Mouse (Mus musculus): Measurements from ENCODE around the gene BC003965.
"Not testable (repeated sequence)": the region's sequence is repeated elsewhere in the genome, so short reads cannot be mapped to it uniquely, and the experiment has no call there.

Gene BC003965

DNA sequence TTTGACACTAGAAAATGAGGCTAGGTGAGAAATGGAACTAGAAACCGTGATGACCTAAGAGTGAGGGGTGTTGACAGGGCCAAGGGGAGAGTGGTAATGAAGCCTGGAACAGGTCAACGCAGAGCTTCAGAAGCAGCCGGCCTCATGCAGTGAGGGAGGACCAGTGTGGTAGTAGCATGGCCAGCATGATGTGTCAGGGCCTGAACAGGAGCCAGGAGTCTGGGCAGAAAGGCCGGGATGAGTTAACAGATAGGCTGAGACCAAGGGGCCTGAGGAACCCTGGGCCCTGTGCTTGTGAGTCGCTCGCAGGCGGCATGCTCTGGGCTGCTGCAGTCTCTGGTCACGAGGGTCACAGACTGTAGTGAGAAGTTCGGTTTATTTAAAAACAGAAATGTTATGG lies 34.6 kb downstream of the BC003965 start:
- in situ Hi-C loops (cut with MboI, MseI), result no loop called here

DNA sequence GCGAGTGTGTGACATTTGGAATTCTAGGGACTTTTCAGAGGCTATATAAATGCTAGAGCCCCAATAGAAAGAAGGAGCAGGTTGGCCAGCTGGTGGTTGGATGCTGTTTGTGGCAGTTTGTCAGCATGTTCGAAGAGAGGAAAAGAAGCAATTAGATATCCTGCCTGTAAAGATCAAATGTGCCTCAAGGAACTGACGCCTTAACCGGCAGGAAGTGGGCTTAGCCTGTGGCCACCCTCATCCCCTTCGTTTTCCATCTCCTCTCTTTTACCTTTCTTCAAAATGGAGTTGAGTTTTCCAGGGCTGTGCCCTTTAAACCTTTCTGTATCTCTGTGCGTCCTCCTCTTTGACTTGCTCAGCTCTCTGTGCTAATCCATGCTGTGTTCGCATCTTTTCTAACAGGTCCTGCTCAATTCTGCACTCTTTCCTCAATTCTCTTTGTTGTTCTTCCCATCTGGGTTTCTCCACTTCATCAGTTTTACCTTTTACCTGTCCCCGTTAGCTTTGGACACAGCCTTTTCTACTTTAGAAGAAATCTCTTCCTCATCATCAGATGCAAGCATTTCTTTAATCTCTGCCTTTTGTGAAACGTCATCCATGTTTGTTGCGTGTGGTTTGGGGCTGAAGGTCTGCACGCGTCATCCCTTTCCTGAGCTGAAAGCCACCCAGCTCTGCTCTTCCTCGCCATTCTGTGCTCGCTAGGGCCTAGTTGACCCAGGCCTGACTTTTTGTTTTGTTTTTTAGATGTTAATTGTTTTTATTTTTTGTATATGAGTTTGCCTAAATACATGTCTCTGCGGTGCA lies 35.3 kb downstream of the BC003965 start:
- in situ Hi-C loops (cut with MboI, MseI), result no loop called here

DNA sequence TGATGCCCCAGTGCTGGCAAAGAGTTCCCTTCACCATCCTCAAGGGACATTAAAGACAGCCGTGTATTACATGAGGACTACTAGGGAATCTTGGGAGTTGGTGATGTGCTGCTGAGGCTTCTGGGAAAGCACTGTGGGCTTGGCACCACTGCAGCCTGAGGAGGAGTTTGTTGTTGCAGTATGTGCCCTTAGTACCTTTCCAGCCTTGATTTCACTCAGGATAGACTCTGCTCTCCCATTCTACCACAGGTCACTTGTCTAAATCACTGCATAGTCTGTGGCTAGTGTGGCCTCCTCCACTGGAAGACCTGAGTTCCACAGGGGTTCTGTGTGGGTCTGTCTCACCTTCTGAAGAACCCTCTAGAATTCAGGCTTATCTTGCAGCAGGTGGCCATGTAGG lies 36.4 kb downstream of the BC003965 start:
- in situ Hi-C loops (cut with MboI, MseI), result no loop called here

DNA sequence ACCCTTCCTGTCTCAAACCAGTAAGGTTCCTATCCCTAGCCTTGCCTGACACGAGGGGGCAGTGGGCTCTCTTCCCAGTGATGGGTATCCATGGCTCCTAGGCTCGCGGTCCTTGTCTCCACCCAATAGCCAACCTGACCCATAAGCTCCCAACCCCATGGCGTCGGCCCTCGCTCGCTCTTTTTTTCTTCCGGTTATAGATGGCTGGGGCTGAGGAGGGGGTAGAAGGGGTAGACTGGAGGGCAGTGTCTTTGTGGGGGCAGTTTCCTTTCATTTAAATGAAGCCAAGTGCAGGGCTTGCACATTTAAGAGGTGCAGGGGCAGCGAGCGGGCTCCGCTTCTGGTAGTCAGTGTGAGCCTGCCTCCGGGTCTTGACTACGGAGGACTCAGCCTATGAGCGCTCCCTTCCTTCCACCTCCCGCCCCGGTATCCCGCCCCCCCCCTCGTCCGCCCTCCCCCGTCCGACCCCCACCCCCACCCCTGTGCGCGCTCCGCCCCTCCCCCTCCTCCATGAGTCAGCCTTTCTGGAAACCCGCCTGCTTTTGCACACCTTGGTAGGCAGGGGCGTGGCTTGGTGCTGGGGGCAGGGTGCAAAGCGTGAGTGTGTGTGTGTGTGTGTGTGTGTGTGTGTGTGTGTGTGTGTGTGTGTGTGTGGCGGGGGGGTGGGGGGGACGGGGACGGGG lies 37.6 kb downstream of the BC003965 start:
- in situ Hi-C loops (cut with MboI, MseI), result no loop called here

DNA sequence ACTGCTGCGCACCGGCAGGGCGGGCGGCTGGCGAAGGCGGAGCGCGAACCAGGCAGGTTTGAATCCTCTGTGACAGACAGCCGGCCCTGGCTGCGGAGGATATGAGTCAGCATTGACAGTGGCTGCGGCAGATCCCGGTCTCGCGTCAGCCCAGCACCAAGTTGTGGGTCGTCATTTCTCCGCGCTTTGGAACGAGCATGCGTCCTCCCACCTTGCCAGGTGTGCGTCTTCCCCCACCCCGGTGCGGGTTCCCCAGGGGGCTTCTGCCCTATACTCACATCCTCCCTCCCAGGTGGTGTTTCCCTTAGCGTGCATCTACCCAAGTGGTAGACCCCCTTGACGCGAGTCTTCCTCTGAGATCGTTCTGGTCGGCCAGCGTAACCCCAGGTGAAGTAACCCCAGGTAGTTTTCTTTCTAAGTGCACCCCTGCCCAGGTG lies 38.2 kb downstream of the BC003965 start:
- in situ Hi-C loops (cut with MboI, MseI), result not testable (repeated sequence)

DNA sequence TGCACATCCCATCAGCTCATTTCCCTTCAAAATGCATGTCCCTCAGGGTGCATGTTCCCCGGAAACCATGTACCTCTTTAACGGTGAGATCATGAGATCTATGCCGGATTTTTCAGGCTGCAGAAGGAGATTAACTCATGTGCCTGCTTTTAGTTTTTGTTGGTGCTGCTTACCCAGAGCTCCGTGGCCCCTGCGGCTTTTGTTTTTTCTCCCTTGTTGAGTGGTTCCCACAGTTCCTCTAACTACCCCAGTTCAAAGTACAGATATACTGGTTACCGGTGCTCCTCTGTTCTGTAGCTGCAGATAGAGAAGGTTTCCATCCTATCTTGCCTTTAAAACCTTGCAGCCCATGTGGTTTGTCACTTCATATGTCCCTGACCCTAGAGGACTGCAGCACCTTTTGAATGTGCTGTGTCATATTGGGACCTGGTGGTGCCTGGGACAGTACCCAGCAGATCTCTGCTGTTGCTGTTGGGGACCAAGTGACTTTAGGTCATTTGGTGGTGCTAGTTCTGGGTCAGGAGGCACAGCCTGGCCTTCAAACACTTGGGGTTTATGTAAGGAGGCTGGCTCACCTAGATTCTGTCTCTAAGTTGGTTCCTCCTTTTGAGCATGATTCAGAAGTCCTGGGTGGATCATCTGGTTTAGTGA lies 38.7 kb downstream of the BC003965 start:
- in situ Hi-C loops (cut with MboI, MseI), result no loop called here

DNA sequence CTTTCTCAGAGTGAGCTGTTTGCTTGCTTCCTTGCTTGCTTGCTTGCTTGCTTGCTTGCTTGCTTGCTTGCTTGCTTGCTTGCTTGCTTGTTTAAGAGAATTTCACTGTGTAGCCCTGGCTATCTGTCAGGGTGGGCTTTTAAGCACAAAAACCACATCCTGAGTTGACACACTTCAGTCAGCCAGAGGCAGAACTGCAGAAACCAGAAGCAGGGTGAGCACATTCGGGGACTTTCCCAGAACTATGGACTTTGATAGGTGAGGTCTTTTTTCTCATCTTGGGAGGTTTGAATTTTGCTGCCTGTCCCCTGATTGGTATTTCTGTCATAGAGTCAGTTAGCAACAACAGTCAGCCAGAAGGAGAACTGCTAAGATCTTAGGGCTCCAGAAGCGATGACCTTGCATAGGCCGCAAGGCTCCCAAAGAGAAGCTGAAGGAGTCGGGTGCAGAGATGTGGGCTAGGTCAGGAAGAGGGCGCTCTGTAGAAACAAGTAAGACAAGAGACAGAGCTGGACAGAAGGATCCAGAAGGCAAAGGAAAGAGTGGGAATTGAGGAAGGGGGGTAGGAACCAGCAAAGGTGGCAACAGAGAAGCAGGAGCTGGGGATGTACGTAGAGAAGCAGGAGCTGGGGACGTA lies 40.4 kb downstream of the BC003965 start:
- in situ Hi-C loops (cut with MboI, MseI), result no loop called here

DNA sequence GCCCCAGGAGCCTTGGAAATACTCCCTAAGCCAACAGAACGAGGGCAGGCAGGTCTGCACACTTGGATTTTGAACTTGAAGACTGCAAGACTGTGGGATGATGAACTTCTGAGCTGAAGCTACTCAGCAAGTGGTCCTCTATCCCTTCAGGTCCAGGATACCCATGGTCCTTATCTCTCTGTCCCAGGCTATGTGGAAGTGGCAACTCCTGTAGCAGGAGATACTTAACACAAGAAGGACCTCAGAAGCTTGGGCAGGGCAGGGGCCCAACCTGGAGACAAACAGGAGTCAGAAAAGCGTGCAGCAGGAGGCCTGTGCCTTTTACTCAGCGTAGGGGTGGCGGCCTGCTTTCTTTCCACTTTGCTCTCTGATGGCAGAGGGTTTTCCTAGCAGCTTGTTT lies 41.3 kb downstream of the BC003965 start:
- in situ Hi-C loops (cut with MboI, MseI), result no loop called here

DNA sequence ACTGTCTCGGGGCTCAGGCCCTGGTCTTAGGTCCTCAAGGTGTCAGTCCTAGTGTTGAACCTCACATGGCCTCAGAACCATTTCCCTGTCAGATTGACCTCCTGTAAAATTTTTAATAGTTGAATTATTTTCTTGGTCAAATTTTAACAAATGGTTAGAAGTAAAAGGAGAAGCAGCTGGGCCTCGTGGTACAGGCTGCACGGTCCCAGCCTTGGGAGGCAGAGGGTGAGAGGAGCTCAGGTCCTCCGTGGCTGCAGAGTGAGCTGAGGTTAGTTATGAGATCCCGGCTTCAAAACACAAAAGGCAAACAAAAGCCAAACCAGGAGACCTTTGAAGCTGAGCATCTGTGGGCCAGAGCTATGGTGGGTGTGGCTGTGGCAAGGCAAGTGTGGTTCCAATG lies 43.6 kb downstream of the BC003965 start:
- in situ Hi-C loops (cut with MboI, MseI), result no loop called here

DNA sequence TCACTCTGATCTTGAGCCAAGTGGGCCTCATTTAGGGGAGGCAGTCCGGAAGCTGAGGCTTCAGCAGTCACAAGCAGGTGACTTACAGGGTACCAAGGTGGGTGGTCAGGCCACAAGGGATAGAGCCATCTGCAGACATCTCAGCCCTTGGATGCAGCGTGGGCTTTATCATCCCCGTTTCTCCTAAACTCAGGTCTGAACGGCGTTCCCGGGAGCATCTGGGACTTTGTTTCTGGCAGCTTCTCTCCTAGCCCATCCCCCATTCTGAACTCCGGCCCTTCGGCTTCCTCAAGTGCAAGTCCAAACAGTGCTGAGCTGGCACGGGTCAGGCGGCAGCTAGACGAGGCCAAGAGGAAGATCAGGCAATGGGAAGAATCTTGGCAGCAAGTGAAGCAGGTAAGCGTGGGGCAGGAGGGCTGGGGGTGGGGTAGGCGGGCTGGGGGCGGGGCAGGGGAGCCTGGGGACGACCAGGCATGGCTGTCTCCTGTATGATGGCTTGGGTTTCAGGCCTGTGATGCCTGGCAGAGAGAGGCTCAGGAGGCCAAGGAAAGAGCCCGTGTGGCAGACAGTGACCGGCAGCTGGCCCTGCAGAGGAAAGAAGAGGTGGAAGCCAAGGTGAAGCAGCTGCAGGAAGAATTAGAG lies 45.8 kb downstream of the BC003965 start:
- in situ Hi-C loops (cut with MboI, MseI), result not testable (repeated sequence)

DNA sequence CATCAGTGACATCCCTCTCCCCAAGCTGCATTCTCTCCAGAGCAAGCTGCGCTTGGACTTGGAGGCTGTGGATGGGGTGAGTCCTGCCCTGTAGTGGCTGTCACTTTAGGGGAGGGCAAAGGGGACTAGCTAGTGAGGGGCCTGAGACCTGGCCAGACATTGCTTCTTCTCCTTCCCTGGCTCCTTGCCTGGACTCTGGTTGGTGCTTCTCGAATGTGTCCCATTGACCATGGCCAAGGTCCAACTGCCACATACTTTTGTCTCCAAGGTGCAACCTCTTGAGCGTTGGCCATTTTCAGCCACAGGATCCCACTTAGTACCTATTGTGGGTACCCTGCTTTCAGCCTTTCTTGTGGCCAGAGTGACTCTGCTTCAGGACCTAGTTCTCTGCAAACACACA lies 46.3 kb downstream of the BC003965 start:
- in situ Hi-C loops (cut with MboI, MseI), result no loop called here

DNA sequence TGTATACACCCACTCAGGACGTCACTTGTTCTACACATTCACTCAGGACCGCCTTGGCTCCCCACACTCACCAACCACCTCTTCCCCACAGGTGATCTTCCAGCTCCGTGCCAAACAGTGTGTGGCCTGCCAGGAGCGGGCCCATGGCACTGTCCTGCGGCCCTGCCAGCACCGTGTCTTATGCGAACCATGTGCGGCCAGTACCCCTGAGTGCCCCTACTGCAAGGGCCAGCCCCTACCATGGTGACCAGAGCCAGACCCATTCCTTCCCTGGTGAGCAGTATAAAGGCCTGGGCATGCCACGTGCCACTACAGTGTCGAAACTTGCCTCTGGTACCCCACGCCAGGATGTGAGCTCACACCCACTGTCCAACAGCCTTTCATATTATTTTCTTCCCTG lies 47.3 kb downstream of the BC003965 start:
- in situ Hi-C loops (cut with MboI, MseI), result not testable (repeated sequence)

DNA sequence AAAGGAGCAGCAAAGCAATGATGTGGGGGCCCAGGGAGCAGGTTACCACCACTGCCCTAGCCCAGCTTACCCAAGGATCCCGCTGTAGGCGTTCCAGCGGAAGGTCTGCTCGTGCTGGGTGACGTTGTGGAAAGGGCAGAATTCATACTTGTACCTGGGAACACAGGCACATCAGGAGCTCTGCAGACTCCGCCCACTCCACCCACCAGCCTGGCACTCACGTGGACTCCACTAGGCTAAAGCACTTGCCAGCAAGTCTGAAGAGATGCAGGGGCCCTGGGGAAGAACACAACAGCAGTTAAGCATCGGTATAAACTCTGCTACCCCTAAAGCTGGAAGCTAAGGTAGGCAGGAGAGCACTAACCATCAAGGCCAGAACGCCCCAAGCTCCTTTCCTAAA lies 51.3 kb downstream of the BC003965 start:
- in situ Hi-C loops (cut with MboI, MseI), result no loop called here

Measured in regulatory T cell (primary cell).